Mouse (Mus musculus): ENCODE data around the gene Spon1. TPM values are rescaled to one million over a fixed set of nuclear protein-coding genes. Genes with fewer than 3 reads are reported as not detected.

Spon1 gene
- total and polyA plus RNA-seq, 2 experiments from 2014 or later: 25.8 to 26.4 TPM

GRCm38 (mm10) chr7:114079343-114079742 lies 313.5 kb downstream of the Spon1 start:
- no peak overlapping the region for H3K9ac ChIP-seq
- no peak overlapping the region for H3K27ac ChIP-seq (ENCODE audit: low read depth, low read length)
- no peaks in the 10 kb centered on the region for H3K9me3 ChIP-seq (ENCODE audit: low read length)
- DNase-seq (no peak), ATAC-seq (no peak)
- no peak overlapping the region for H3K4me3 ChIP-seq (ENCODE audit: low read depth, low read length)
- H3K27me3 ChIP-seq (ENCODE audit: insufficient read depth, low read length): no peaks in the 10 kb centered on the region
- WGBS: 93% methylated on average over 4 of the region's 4 CpGs
- H3K36me3 ChIP-seq (ENCODE audit: insufficient read depth): no peaks in the 10 kb centered on the region
- H3K4me2 ChIP-seq (ENCODE audit: low read depth): no peak overlapping the region
- no peaks in the 10 kb centered on the region for H3K4me1 ChIP-seq (ENCODE audit: insufficient read depth)
- TF ChIP-seq CTCF (IDR thresholded peaks at IDR 0.05; ENCODE audit: low read depth): no peak

DNA sequence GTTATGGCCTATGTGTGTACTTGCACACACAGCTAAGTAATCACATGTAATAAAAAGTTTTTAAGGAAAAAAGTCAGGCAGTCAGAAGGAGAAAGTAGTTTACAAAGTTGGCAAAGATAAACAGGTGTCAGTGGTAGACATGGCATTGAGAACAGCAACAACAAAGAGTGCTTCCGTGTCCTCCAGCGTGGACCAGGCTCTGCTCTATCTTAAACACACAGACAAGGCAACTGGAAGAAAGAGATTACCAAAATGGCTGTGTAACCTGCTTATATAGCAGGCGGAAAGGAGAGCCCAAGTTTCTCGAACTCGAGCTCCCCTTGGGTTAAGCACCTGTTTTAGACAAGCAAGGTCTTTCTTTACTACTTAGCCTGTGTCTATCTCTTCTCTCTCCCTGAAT lies 314.5 kb downstream of the Spon1 start:
- Histone ChIP-seq H3K4me1 (ENCODE audit: insufficient read depth) (no peaks in the 10 kb centered on the region), H3K27ac (ENCODE audit: low read depth, low read length) (no peak overlapping the region), H3K27me3 (ENCODE audit: insufficient read depth, low read length) (no peaks in the 10 kb centered on the region), H3K9ac (no peak overlapping the region), H3K36me3 (ENCODE audit: insufficient read depth) (no peaks in the 10 kb centered on the region), H3K9me3 (ENCODE audit: low read length) (no peaks in the 10 kb centered on the region), H3K4me2 (ENCODE audit: low read depth) (no peak overlapping the region), H3K4me3 (ENCODE audit: low read depth, low read length) (no peak overlapping the region)
- TF ChIP-seq CTCF (IDR thresholded peaks at IDR 0.05; ENCODE audit: low read depth): no peak
- no peak for DNase-seq
- ATAC-seq: no peak
- WGBS: 93% methylated on average over 5 of the region's 5 CpGs

GRCm38 (mm10) chr7:114081633-114082420 lies 316.0 kb downstream of the Spon1 start:
- no peak for ATAC-seq

DNA sequence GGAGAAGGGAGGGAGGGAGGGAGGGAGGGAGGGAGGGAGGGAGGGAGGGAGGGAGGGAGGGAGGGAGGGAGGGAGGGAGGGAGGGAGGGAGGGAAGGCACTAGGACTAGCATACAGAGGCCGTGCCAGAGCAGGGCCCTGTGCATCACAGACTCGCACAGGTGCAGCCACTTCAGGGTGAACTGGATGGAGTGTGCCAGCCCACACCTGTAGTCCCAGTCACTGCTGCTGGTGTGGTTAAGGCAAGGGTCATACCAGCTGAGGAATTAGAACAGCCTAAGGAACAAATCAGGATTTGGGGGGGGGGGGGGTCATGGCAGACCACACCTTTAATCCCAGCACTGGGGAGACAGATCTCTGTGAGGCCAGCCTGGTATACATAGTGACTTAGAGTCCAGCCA lies 317.3 kb downstream of the Spon1 start:
- WGBS: 74% methylated on average over 2 of the region's 2 CpGs
- ATAC-seq (no peak), DNase-seq (no peak)
- no peaks in the 10 kb centered on the region for H3K36me3 ChIP-seq (ENCODE audit: insufficient read depth)
- no peaks in the 10 kb centered on the region for H3K27me3 ChIP-seq (ENCODE audit: insufficient read depth, low read length)
- no peak overlapping the region for H3K27ac ChIP-seq (ENCODE audit: low read depth, low read length)
- TF ChIP-seq CTCF (IDR thresholded peaks at IDR 0.05; ENCODE audit: low read depth): no peak
- no peak overlapping the region for H3K4me3 ChIP-seq (ENCODE audit: low read depth, low read length)
- H3K4me1 ChIP-seq (ENCODE audit: insufficient read depth): peaks cover 4% of the 10 kb centered on the region; the same call in 1 of the 2 replicates
- H3K9me3 ChIP-seq (ENCODE audit: low read length): no peaks in the 10 kb centered on the region
- H3K4me2 ChIP-seq (ENCODE audit: low read depth): no peak overlapping the region
- H3K9ac ChIP-seq: no peak overlapping the region

More at GRCm38 (mm10) chr7:114081633-114082420, 316.0 kb downstream of the Spon1 start:
- no peaks in the 10 kb centered on the region for H3K27me3 ChIP-seq (ENCODE audit: insufficient read depth, low read length)
- H3K4me1 ChIP-seq (ENCODE audit: insufficient read depth): no peaks in the 10 kb centered on the region
- 76% methylated on average over 21 of the region's 21 CpGs for WGBS
- DNase-seq: no peak
- no peaks in the 10 kb centered on the region for H3K9me3 ChIP-seq (ENCODE audit: low read length)
- no peak overlapping the region for H3K9ac ChIP-seq
- no peak overlapping the region for H3K27ac ChIP-seq (ENCODE audit: low read depth, low read length)
- no peak overlapping the region for H3K4me3 ChIP-seq (ENCODE audit: low read depth, low read length)
- no peak overlapping the region for H3K4me2 ChIP-seq (ENCODE audit: low read depth)
- TF ChIP-seq CTCF (IDR thresholded peaks at IDR 0.05; ENCODE audit: low read depth): no peak
- H3K36me3 ChIP-seq (ENCODE audit: insufficient read depth): no peaks in the 10 kb centered on the region

DNA sequence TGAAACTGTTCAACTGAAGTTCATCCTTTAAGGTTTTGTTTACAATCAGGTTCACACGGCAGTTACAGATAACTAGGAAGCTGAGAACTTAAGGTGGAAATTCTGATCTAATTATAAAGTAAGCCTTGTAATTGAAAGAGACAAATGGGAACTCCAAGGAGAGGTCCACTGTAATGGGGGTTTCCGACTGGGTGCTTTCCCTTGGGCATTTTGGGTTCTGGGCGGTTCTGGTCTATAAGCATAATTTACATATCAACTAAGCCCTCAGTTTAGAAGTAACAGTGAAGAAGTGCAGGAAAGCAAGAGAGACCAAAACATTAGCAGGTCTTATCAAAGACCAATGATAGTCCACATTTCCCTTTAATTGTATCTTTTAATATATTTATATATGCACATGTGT lies 318.0 kb downstream of the Spon1 start:
- Histone ChIP-seq H3K9me3 (ENCODE audit: low read length) (no peaks in the 10 kb centered on the region), H3K4me2 (ENCODE audit: low read depth) (no peak overlapping the region), H3K4me3 (ENCODE audit: low read depth, low read length) (no peak overlapping the region), H3K36me3 (ENCODE audit: insufficient read depth) (no peaks in the 10 kb centered on the region), H3K27me3 (ENCODE audit: insufficient read depth, low read length) (no peaks in the 10 kb centered on the region), H3K4me1 (ENCODE audit: insufficient read depth) (peaks cover 4% of the 10 kb centered on the region; the same call in 1 of the 2 replicates), H3K9ac (no peak overlapping the region), H3K27ac (ENCODE audit: low read depth, low read length) (no peak overlapping the region)
- no peak for TF ChIP-seq CTCF (IDR thresholded peaks at IDR 0.05; ENCODE audit: low read depth)
- 69% methylated on average over 3 of the region's 3 CpGs for WGBS
- ATAC-seq (no peak), DNase-seq (no peak)

DNA sequence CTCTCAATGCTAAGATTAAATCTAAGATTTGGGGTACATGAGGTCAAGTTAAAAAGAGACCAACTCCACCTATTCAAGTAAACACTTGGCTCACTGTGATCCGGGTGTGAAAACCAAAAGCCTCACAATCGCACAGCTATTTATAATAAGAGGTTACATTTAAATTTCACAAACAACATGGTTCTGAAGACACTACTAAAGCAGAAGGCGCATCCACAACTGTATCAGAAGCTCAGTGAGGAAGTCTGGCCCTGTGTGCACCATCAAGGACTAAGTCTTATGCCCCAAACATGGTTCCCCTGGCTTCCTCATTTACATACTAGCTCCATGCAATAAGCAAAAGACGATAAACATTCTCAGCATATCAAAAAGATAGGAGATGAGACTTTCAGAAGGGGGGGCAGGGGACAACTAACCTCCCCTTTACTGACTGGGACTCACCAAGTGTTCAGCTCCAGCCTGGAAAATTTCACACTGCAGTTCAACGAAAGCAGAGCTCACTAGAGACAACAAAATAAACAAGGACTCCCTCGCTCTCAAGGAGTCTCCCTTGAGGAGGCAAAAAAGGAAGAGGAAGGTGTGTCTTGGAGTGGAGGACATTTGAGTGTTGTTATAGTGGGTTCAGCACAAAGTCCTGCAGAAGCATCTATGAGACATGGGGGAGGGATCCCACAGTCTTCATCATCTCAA lies 320.4 kb downstream of the Spon1 start:
- H3K9me3 ChIP-seq (ENCODE audit: low read length): no peaks in the 10 kb centered on the region
- 81% methylated on average over 6 of the region's 6 CpGs for WGBS
- H3K27me3 ChIP-seq (ENCODE audit: insufficient read depth, low read length): no peaks in the 10 kb centered on the region
- DNase-seq (no peak), ATAC-seq (no peak)
- no peak overlapping the region for H3K9ac ChIP-seq
- no peak overlapping the region for H3K27ac ChIP-seq (ENCODE audit: low read depth, low read length)
- no peak overlapping the region for H3K4me2 ChIP-seq (ENCODE audit: low read depth)
- no peak for TF ChIP-seq CTCF (IDR thresholded peaks at IDR 0.05; ENCODE audit: low read depth)
- no peaks in the 10 kb centered on the region for H3K36me3 ChIP-seq (ENCODE audit: insufficient read depth)
- peaks cover 4% of the 10 kb centered on the region; the same call in 1 of the 2 replicates for H3K4me1 ChIP-seq (ENCODE audit: insufficient read depth)
- no peak overlapping the region for H3K4me3 ChIP-seq (ENCODE audit: low read depth, low read length)

DNA sequence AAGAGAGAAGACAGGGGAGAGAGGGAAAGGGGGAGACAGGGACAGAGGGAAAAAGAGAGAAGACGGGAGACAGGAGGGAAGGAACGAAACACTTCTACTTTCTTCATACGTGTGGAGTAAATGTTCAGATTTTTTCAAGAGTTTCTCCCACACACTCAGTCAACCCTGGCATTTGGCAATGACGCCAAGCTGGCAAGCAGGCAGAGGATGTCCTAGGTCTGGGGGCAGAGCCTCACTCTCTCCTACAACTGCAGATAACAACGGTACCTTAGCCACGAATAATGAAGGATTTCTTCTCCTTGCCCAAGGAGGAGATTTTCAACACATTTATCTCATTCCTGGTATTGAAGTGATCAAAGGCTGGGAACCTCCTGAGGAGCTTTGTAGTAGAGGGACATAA lies 321.5 kb downstream of the Spon1 start:
- Histone ChIP-seq H3K4me2 (ENCODE audit: low read depth) (no peak overlapping the region), H3K9ac (no peak overlapping the region), H3K4me1 (ENCODE audit: insufficient read depth) (peaks cover 4% of the 10 kb centered on the region; the same call in 1 of the 2 replicates), H3K27me3 (ENCODE audit: insufficient read depth, low read length) (no peaks in the 10 kb centered on the region), H3K4me3 (ENCODE audit: low read depth, low read length) (no peak overlapping the region), H3K27ac (ENCODE audit: low read depth, low read length) (no peak overlapping the region), H3K36me3 (ENCODE audit: insufficient read depth) (no peaks in the 10 kb centered on the region), H3K9me3 (ENCODE audit: low read length) (no peaks in the 10 kb centered on the region)
- WGBS: 30% methylated on average over 6 of the region's 6 CpGs
- DNase-seq (no peak), ATAC-seq (no peak)
- TF ChIP-seq CTCF (IDR thresholded peaks at IDR 0.05; ENCODE audit: low read depth): no peak

Data from forebrain, postnatal 0 days (tissue).